Mouse (Mus musculus) olfactory bulb, adult 2 months (tissue): Measurements from ENCODE around the gene Cox7a1. TPM values are rescaled to one million over a fixed set of nuclear protein-coding genes. Genes with fewer than 3 reads are reported as not detected.
"Not testable (repeated sequence)": the region's sequence is repeated elsewhere in the genome, so short reads cannot be mapped to it uniquely, and the experiment has no call there.

Experiments used
- H3K27ac ChIP-seq: fragments of 200-500 bp; 2 replicates; pipeline ENCODE4 v1.5.1; 2012; ENCODE audit warnings: low read depth, low read length; ENCODE audit not compliant: insufficient read depth
- H3K4me1 ChIP-seq: fragments of 200-500 bp; 2 replicates; pipeline ENCODE4 v1.6.1; 2012; ENCODE audit warnings: low read length; ENCODE audit not compliant: control insufficient read depth, insufficient read depth
- H3K4me3 ChIP-seq: fragments of 200-500 bp; 2 replicates; pipeline ENCODE4 v1.5.1; 2012; ENCODE audit warnings: mild to moderate bottlenecking, low read depth, low read length, moderate library complexity; ENCODE audit not compliant: insufficient read depth
- CTCF ChIP-seq: fragments of 200-500 bp; IDR thresholded peaks from 2 replicates; pipeline ENCODE4 v1.5.1; 2012; ENCODE audit warnings: low read depth, mild to moderate bottlenecking, low read length, moderate library complexity; ENCODE audit not compliant: insufficient read depth
- POLR2A ChIP-seq: fragments of 200-500 bp; IDR thresholded peaks from 2 replicates; pipeline ENCODE4 v1.6.1; 2012; ENCODE audit warnings: mild to moderate bottlenecking, low read depth, low read length, moderate library complexity; ENCODE audit not compliant: insufficient read depth
- WGBS: fragments of 180-500 bp; shearing (Covaris S2); methylation state at CpG from one replicate; pipeline ENCODE4 v1.1.7; 2018; 5-methylcytosine and 5-hydroxymethylcytosine counted together
- polyA plus RNA-seq: library from polyadenylated mRNA; stranded (reverse); fragments of >200 nt; gene quantifications from 2 replicates; pipeline ENCODE4 v1.2.4, GENCODE M21; 2012; ENCODE audit warnings: low replicate concordance; ENCODE audit not compliant: missing spikeins, insufficient read depth, insufficient read length

The Cox7a1 gene
- polyA plus RNA-seq, 1 experiment, result not detected

DNA sequence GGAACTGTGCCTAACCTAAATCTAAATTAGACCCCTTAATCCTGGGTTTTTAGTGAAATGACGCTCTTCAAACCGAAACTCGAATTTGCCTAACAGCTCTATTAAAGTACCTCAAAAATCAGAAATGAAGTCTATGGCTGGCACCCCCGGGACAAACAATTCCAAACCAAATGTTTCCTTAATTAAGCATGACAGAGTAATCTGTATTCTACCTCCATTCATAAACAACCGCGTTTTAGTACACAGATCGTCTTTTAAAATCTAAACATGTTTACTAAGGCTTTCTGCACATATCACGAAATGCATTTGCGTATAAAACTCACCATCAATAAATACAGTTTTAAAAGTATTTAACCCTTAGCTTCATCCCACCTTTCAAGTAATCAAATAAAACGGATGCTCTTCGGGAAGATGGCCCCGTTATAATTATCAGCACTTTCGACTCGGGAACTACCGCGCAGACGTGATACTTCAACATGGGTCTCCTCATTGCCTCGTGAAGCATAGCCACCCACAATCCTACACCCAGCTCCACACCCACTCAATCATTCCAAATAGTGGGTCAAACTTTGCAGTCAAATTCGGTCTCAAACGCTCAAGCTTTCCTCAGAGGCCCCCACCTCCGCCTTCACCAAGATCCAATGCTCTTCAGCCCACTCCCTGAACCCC is 14.9 kb upstream of the Cox7a1 start:
- Histone ChIP-seq H3K27ac (peak overlapping the region; percentile 85), H3K4me3 (peak overlapping the region; percentile 100), H3K4me1 (no peaks in the 10 kb centered on the region)
- TF ChIP-seq CTCF, result no peak
- TF ChIP-seq POLR2A, result no peak
- under 1% methylated on average over 21 of the region's 21 CpGs for WGBS

DNA sequence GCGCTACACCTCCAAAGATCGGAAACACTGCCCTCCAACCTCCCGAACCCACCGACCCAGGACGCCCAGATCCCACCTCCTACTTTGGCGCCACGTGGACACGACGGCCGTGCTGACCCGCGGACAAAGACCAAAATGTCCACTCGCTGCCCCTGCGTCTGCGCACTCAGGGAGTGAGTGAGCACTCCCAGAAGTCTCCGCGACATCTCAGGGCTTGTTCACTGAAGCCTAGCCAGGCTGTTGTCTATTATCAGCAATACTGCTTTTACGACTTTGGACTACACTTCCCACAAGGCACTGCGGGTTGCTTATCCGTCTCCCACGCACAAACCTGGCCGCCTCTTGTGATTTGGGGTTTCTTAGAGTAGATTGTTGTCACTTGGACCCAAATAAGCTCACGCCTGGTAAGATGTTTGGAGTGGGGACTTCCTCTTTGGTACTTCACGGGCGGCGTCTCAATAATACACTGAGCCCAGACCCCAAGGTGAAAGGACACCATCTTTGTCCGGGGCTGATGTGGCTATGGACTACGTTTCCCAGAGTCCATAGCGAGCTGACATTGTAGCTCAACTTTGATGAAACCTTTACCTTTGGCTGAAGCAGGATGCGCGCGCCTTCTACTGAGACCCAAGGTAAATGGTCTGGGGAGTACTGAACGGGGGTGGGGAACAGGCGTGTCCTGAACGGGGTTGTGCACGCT is 14.2 kb upstream of the Cox7a1 start, which contains the start of gene Zfp146:
Zfp146 (minus strand) TSS at position 168 of the 700 bp plus-strand sequence.
- Histone ChIP-seq H3K4me1 (no peaks in the 10 kb centered on the region), H3K27ac (peak within 1 kb of the TSS; percentile 99), H3K4me3 (peak within 1 kb of the TSS; percentile 100)
- TF ChIP-seq CTCF, result no peak
- TF ChIP-seq POLR2A, result peak; percentile 83
- under 1% methylated on average over 36 of the region's 36 CpGs for WGBS

DNA sequence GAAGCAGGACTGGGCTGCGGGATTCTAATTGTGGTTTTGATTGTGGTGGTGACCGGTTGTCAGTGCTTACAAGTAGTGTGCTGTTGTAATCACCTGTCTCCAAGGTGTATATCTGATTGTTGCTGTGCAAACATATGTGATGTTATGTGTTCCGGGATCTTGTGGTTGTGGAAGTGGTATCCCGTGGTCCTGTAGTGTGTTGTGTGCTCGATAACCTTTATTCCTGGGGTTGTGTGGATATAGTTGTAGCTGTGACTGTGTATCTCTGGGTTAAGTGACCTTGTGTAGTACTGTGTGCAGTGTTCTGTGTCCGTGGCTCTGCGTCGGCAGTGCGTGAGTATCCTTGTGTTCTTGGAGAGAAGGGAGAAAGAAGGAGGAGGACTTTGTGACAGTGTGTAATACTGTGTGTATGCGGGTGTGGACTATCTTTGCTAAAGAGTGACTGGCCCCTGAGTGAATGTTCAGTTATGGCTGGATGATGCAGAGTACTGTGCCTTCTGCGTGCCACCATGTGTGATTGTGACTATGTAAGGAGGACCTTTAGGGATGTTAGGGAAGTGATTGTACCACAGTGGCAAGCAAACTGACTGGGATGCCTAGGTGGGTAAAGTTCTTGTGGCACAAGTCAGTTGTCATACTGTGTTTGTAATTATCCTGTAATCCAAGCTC is 13.5 kb upstream of the Cox7a1 start:
- peak overlapping the region; percentile 99; the same call in 1 of the 2 replicates for H3K27ac ChIP-seq

DNA sequence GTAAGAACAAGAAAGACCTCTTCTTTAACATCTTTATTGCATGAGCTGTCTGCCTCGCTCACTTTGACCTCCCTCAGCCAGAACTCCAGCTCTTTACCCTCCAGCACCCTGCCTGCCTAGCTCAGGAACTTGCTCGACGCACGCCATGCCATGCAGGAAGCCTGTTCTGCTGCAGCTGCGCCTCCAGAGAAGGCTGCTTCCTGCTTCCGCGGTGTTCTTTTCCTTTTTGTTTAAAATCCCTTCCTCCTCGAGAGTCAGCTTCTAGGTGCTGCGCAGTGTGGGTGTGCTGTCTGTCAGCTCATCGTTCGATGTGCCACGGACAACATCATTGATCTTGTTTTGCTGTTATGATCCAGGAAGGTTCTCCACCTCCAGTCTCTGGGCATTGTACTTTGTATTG is 7.5 kb upstream of the Cox7a1 start:
- no peak overlapping the region for H3K4me3 ChIP-seq
- H3K27ac ChIP-seq, result no peak overlapping the region
- TF ChIP-seq POLR2A (no peak), CTCF (no peak)
- WGBS, result 86% methylated on average over 12 of the region's 12 CpGs
- H3K4me1 ChIP-seq, result no peaks in the 10 kb centered on the region

More for the DNA sequence above, 13.5 kb upstream of the Cox7a1 start:
- TF ChIP-seq CTCF, result no peak
- no peak for TF ChIP-seq POLR2A
- peak overlapping the region; percentile 100 for H3K4me3 ChIP-seq
- 10% methylated on average over 11 of the region's 11 CpGs for WGBS
- no peaks in the 10 kb centered on the region for H3K4me1 ChIP-seq

DNA sequence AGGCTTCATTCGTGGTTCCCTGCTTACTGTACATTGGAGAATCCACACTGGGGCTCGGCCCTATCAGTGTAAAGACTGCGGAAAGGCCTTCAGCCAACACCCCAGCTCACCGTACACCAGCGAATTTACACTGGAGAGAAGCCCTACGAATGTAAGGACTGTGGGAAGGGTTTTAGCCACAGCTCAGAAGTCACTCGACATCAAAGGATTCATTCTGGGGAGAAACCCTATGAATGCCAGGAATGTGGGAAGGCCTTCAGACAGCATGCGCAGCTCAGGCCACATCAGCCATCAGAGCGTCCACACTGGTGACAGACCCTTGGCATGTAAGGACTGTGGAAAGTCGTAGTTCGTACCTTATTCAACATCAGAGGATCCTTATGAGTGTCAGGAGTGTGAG is 5.7 kb upstream of the Cox7a1 start:
- Histone ChIP-seq H3K4me1 (no peaks in the 10 kb centered on the region), H3K27ac (no peak overlapping the region), H3K4me3 (no peak overlapping the region)
- 90% methylated on average over 11 of the region's 11 CpGs for WGBS
- TF ChIP-seq CTCF (no peak), POLR2A (no peak)

DNA sequence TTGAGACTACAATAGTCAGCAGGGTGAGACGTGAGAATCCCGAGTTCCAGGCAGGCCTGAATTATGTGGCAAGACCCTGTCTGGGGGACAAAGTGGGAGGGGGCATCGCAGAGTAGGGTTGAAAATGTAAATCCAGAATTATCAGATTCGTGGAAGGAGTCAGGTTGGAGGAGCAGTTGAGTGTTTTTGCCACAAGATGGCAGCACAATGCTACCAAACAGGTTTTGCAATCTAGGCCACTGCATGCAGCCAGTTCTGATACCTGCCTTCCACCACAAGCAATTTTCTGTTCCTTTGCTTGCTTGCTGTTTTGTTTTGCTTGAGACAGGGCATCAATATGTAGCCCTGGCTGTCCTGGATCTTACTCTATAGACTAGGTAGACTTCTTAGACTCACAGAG is 2.6 kb upstream of the Cox7a1 start:
- Histone ChIP-seq H3K27ac (no peak overlapping the region), H3K4me3 (no peak overlapping the region), H3K4me1 (peaks cover 3% of the 10 kb centered on the region; the same call in 1 of the 2 replicates)
- TF ChIP-seq CTCF (0 out of 2 replicates have a peak, but pooled peaks have one; percentile 18), POLR2A (no peak)
- WGBS, result 4% methylated on average over 4 of the region's 4 CpGs

DNA sequence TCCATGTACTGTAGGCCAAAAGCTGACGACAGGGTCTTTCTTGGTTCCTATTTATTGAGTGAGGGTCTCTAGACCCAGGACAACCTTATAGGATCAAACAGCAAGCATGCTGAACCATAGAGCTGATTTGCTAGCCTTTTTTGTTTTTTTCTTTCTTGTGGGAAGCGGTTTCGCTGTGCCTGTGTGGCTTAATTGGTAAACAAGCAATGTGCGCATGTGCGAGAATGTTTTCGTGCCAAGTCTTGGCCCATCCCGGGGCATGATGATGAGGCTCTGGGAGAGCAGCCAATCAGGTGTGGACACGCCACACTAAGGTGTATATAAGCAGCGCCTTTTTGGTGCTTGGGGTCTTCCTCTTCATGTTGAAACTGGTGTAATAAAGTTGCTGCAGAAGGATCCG is 2.0 kb upstream of the Cox7a1 start:
- 86% methylated on average over 10 of the region's 10 CpGs for WGBS
- H3K4me1 ChIP-seq, H3K4me3 ChIP-seq, H3K27ac ChIP-seq: not testable (repeated sequence)

DNA sequence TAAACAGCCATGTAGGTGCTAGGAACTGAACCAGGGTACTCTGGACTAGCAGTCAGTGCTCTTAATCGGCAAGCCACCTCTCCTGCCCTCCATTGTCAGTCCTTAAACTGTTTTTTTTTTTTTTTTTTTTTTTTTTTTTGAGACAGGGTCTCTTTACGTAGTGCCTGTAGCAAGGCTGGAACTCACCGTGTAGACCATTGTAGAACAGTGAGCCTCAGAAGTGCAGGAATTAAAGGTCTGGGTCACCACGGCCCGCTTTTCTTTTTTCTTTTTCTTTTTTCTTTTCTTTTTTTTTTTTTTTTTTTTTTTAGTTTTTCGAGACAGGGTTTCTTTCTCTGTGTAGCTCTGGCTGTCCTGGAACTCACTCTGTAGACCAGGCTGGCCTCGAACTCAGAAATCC is 755 bp upstream of the Cox7a1 start:
- WGBS, result 75% methylated on average over 7 of the region's 7 CpGs
- not testable (repeated sequence) for H3K4me1 ChIP-seq, H3K4me3 ChIP-seq

DNA sequence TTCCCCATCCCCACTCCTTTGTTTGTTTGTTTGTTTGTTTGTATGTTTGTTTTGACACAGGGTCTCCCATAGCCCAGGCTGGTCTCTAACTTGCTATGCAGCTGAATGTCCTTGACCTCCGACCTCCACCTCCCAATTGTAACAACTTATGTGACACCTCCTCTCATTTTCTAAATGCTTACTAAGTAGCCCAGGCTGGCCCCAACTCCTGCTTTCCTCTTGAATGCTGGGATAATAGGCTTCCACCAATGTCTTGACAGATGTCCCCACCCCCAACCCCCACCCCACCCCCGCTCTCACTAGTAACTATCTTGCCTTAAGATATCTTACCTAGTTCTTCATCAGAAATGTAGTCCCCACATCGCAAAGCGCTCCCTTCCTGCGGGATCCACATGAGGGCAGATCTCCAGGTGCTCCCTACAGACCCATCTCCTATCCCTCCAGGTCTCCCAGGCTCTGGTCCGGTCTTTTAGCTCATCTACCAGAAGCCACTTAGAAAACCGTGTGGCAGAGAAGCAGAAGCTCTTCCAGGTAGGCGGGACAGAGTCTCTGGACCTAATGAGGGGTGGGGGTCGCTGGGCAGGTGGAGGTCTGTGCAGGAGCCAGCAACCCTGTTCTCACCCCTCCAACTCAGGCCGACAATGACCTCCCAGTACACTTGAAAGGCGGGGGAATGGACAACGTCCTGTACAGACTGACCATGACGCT is 851 bp downstream of the Cox7a1 start:
- no peak overlapping the region for H3K4me3 ChIP-seq
- WGBS, result 77% methylated on average over 13 of the region's 13 CpGs
- H3K4me1 ChIP-seq, result peaks cover 3% of the 10 kb centered on the region; the same call in 1 of the 2 replicates
- TF ChIP-seq POLR2A (no peak), CTCF (no peak)
- H3K27ac ChIP-seq, result no peak overlapping the region

More for the DNA sequence above, 755 bp upstream of the Cox7a1 start:
- not testable (repeated sequence) for H3K27ac ChIP-seq
